Mouse (Mus musculus) kidney, embryonic 15.5 days (tissue): ENCODE results near the gene Ccser2. TPM values are rescaled to one million over a fixed set of nuclear protein-coding genes. Genes with fewer than 3 reads are reported as not detected.
A peak's percentile ranks its signal among the peaks of the same experiment; 100 is the strongest.

ENCODE experiments used
- ATAC-seq: fragments of 200-750 bp; cut with Nextera tagmentation; replicated peaks from 2 replicates; pipeline ENCODE4 v1.8.0; 2017; ENCODE audit warnings: moderate TSS enrichment; ENCODE audit not compliant: low FRiP score
- H3K27ac ChIP-seq: fragments of 300-500 bp; sonication (generic); 2 replicates; pipeline ENCODE4 v1.5.1; 2015; ENCODE audit warnings: mild to moderate bottlenecking, inconsistent platforms
- H3K27me3 ChIP-seq: fragments of 300-500 bp; sonication (generic); 2 replicates; pipeline ENCODE4 v1.6.1; 2015; ENCODE audit warnings: inconsistent platforms
- H3K36me3 ChIP-seq: fragments of 300-500 bp; sonication (generic); 2 replicates; pipeline ENCODE4 v1.6.1; 2015; ENCODE audit warnings: inconsistent platforms
- H3K4me1 ChIP-seq: fragments of 300-500 bp; sonication (generic); 2 replicates; pipeline ENCODE4 v1.6.1; 2015; ENCODE audit warnings: inconsistent platforms
- H3K4me2 ChIP-seq: fragments of 300-500 bp; sonication (generic); 2 replicates; pipeline ENCODE4 v1.6.1; 2015; ENCODE audit warnings: moderate library complexity, mild to moderate bottlenecking, inconsistent platforms
- H3K4me3 ChIP-seq: fragments of 300-500 bp; sonication (generic); replicated peaks from 2 replicates; pipeline ENCODE4 v1.5.1; 2015; ENCODE audit warnings: mild to moderate bottlenecking, inconsistent platforms
- H3K9ac ChIP-seq: fragments of 300-500 bp; sonication (generic); 2 replicates; pipeline ENCODE4 v1.6.1; 2015; ENCODE audit warnings: mild to moderate bottlenecking, inconsistent platforms
- H3K9me3 ChIP-seq: fragments of 300-500 bp; sonication (generic); replicated peaks from 2 replicates; pipeline ENCODE4 v1.6.1; 2016; ENCODE audit warnings: inconsistent platforms
- WGBS: fragments of 180-500 bp; shearing (Covaris S2); methylation state at CpG from one replicate; pipeline ENCODE4 v1.1.7; 2015; ENCODE audit warnings: mixed read lengths; 5-methylcytosine and 5-hydroxymethylcytosine counted together
- polyA plus RNA-seq: library from polyadenylated mRNA; unstranded; fragments of >200 nt; fragmentation: Nextera tagmentation; extraction: Ambion mirVana; gene quantifications from 2 replicates; pipeline ENCODE4 v1.2.1, GENCODE M21; 2015

Ccser2 gene
- polyA plus RNA-seq, 1 experiment from 2014 or later = 35.1 TPM

GRCm38 (mm10) chr14:36969861-36970420 lies 1.4 kb upstream of the Ccser2 start:
- Histone ChIP-seq H3K27ac (no peak overlapping the region), H3K9me3 (no peaks in the 10 kb centered on the region), H3K9ac (no peak overlapping the region), H3K36me3 (no peaks in the 10 kb centered on the region), H3K4me3 (no peak overlapping the region), H3K4me2 (no peak overlapping the region), H3K4me1 (peaks cover 27% of the 10 kb centered on the region), H3K27me3 (no peaks in the 10 kb centered on the region)
- 85% methylated on average over 3 of the region's 3 CpGs for WGBS
- ATAC-seq = no peak

- peak overlapping the region; percentile 59 for H3K4me2 ChIP-seq
- H3K27ac ChIP-seq = peak overlapping the region; percentile 92
- ATAC-seq = peak; percentile 83
- H3K27me3 ChIP-seq = no peaks in the 10 kb centered on the region
- under 1% methylated on average over 48 of the region's 49 CpGs for WGBS
- peak overlapping the region; percentile 95 for H3K4me3 ChIP-seq
- H3K9me3 ChIP-seq = no peaks in the 10 kb centered on the region
- H3K4me1 ChIP-seq = peaks cover 27% of the 10 kb centered on the region
- no peaks in the 10 kb centered on the region for H3K36me3 ChIP-seq
- H3K9ac ChIP-seq = peak overlapping the region; percentile 87
Measured at GRCm38 (mm10) chr14:36968076-36968627, 425 bp downstream of the Ccser2 start.

- WGBS = 14% methylated on average over 3 of the region's 3 CpGs
- Histone ChIP-seq H3K27me3 (no peaks in the 10 kb centered on the region), H3K36me3 (no peaks in the 10 kb centered on the region), H3K4me1 (peaks cover 27% of the 10 kb centered on the region), H3K4me3 (no peak overlapping the region), H3K27ac (no peak overlapping the region), H3K9ac (no peak overlapping the region), H3K4me2 (no peak overlapping the region), H3K9me3 (no peaks in the 10 kb centered on the region)
- no peak for ATAC-seq
Measured at GRCm38 (mm10) chr14:36965421-36965820, 3.2 kb downstream of the Ccser2 start.

GRCm38 (mm10) chr14:36962477-36962876 lies 6.1 kb downstream of the Ccser2 start:
- H3K36me3 ChIP-seq = no peaks in the 10 kb centered on the region
- H3K9me3 ChIP-seq = no peaks in the 10 kb centered on the region
- no peak overlapping the region for H3K4me2 ChIP-seq
- H3K9ac ChIP-seq = no peak overlapping the region
- no peak overlapping the region for H3K27ac ChIP-seq
- ATAC-seq = no peak
- WGBS = 91% methylated on average over 2 of the region's 2 CpGs
- H3K4me1 ChIP-seq = peaks cover 19% of the 10 kb centered on the region
- no peaks in the 10 kb centered on the region for H3K27me3 ChIP-seq
- no peak overlapping the region for H3K4me3 ChIP-seq

GRCm38 (mm10) chr14:36957719-36958118 lies 10.9 kb downstream of the Ccser2 start:
- peaks cover under 1% of the 10 kb centered on the region; the same call in 1 of the 2 replicates for H3K4me1 ChIP-seq
- no peaks in the 10 kb centered on the region for H3K36me3 ChIP-seq
- no peaks in the 10 kb centered on the region for H3K9me3 ChIP-seq
- 91% methylated on average over 6 of the region's 6 CpGs for WGBS
- no peaks in the 10 kb centered on the region for H3K27me3 ChIP-seq
- no peak overlapping the region for H3K9ac ChIP-seq
- H3K27ac ChIP-seq = no peak overlapping the region
- H3K4me3 ChIP-seq = no peak overlapping the region
- no peak for ATAC-seq
- no peak overlapping the region for H3K4me2 ChIP-seq

GRCm38 (mm10) chr14:36957261-36957660 lies 11.3 kb downstream of the Ccser2 start:
- H3K27ac ChIP-seq = no peak overlapping the region
- H3K36me3 ChIP-seq = no peaks in the 10 kb centered on the region
- peaks cover 3% of the 10 kb centered on the region; the same call in 1 of the 2 replicates for H3K4me1 ChIP-seq
- ATAC-seq = no peak
- no peak overlapping the region for H3K9ac ChIP-seq
- no peak overlapping the region for H3K4me3 ChIP-seq
- H3K27me3 ChIP-seq = no peaks in the 10 kb centered on the region
- no peak overlapping the region for H3K4me2 ChIP-seq
- H3K9me3 ChIP-seq = no peaks in the 10 kb centered on the region
- WGBS = 68% methylated on average over 6 of the region's 6 CpGs

- H3K4me3 ChIP-seq = no peak overlapping the region
- no peaks in the 10 kb centered on the region for H3K27me3 ChIP-seq
- WGBS = 58% methylated on average over 5 of the region's 5 CpGs
- ATAC-seq = no peak
- no peaks in the 10 kb centered on the region for H3K9me3 ChIP-seq
- H3K36me3 ChIP-seq = no peaks in the 10 kb centered on the region
- H3K4me1 ChIP-seq = peaks cover 3% of the 10 kb centered on the region; the same call in 1 of the 2 replicates
- H3K27ac ChIP-seq = no peak overlapping the region
- no peak overlapping the region for H3K4me2 ChIP-seq
- H3K9ac ChIP-seq = no peak overlapping the region
Measured at GRCm38 (mm10) chr14:36956717-36957116, 11.9 kb downstream of the Ccser2 start.

- no peaks in the 10 kb centered on the region for H3K36me3 ChIP-seq
- no peak overlapping the region for H3K9ac ChIP-seq
- WGBS = 84% methylated on average over 10 of the region's 10 CpGs
- no peaks in the 10 kb centered on the region for H3K27me3 ChIP-seq
- H3K4me3 ChIP-seq = no peak overlapping the region
- H3K4me2 ChIP-seq = no peak overlapping the region
- peaks cover 3% of the 10 kb centered on the region; the same call in 1 of the 2 replicates for H3K4me1 ChIP-seq
- no peak for ATAC-seq
- no peak overlapping the region for H3K27ac ChIP-seq
- no peaks in the 10 kb centered on the region for H3K9me3 ChIP-seq
Measured at GRCm38 (mm10) chr14:36952687-36953426, 15.7 kb downstream of the Ccser2 start.

GRCm38 (mm10) chr14:36952142-36952541 lies 16.4 kb downstream of the Ccser2 start:
- peaks cover 3% of the 10 kb centered on the region; the same call in 1 of the 2 replicates for H3K4me1 ChIP-seq
- no peak; the same call in 1 of the 2 replicates for ATAC-seq
- no peak overlapping the region for H3K4me3 ChIP-seq
- H3K27me3 ChIP-seq = no peaks in the 10 kb centered on the region
- 31% methylated on average over 2 of the region's 2 CpGs for WGBS
- H3K9ac ChIP-seq = no peak overlapping the region
- H3K36me3 ChIP-seq = no peaks in the 10 kb centered on the region
- H3K4me2 ChIP-seq = no peak overlapping the region
- H3K27ac ChIP-seq = no peak overlapping the region
- H3K9me3 ChIP-seq = no peaks in the 10 kb centered on the region

- H3K27ac ChIP-seq = no peak overlapping the region
- 0 out of 2 replicates have a peak, but pooled peaks have one; percentile 52 for ATAC-seq
Measured at GRCm38 (mm10) chr14:36942716-36943115, 25.9 kb downstream of the Ccser2 start.

GRCm38 (mm10) chr14:36937941-36938340 lies 30.6 kb downstream of the Ccser2 start:
- H3K27me3 ChIP-seq = no peaks in the 10 kb centered on the region
- ATAC-seq = no peak
- 86% methylated on average over 2 of the region's 2 CpGs for WGBS
- no peak overlapping the region for H3K4me3 ChIP-seq
- H3K36me3 ChIP-seq = peaks cover 30% of the 10 kb centered on the region
- H3K27ac ChIP-seq = no peak overlapping the region
- H3K9me3 ChIP-seq = no peaks in the 10 kb centered on the region
- no peak overlapping the region for H3K4me2 ChIP-seq
- peaks cover 8% of the 10 kb centered on the region; the same call in 1 of the 2 replicates for H3K4me1 ChIP-seq
- H3K9ac ChIP-seq = no peak overlapping the region

More at GRCm38 (mm10) chr14:36942716-36943115, 25.9 kb downstream of the Ccser2 start:
- WGBS = 22% methylated on average over 5 of the region's 5 CpGs
- no peaks in the 10 kb centered on the region for H3K27me3 ChIP-seq
- H3K9ac ChIP-seq = no peak overlapping the region
- H3K4me2 ChIP-seq = no peak overlapping the region
- no peaks in the 10 kb centered on the region for H3K9me3 ChIP-seq
- peaks cover 10% of the 10 kb centered on the region; the same call in 1 of the 2 replicates for H3K4me1 ChIP-seq
- H3K36me3 ChIP-seq = peaks cover 27% of the 10 kb centered on the region
- H3K4me3 ChIP-seq = no peak overlapping the region
